Mouse (Mus musculus): Measurements from ENCODE around the gene Add3. TPM values are rescaled to one million over a fixed set of nuclear protein-coding genes. Genes with fewer than 3 reads are reported as not detected.

Gene Add3
- polyA plus RNA-seq, 1 experiment from 2014 or later = 85.5 TPM

DNA sequence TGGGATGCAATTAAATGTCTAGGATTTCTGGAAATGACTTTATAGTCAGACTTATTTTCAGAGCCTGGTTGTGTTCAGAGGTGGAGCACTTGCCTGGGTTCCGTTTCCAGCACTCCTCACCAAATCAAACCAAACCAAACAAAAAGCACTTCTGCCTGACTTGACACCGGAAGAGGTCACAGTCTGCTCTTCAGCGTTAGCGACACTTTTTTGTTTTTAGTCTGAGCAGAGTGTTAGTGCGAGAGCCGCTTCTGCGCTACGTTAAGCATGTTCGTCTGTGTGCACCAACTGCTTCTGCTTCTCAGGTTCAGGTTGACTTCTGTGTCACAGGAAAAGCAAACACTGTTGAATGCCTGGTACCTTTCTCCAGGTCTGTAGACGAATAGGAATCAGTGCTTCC is 44.0 kb downstream of the Add3 start:
- no peaks in the 10 kb centered on the region for H3K36me3 ChIP-seq (ENCODE audit: control insufficient read depth, insufficient read depth, low read length)
- no peak overlapping the region for H3K9ac ChIP-seq (replicated peaks; ENCODE audit: low read depth, low read length)
- peak overlapping the region; percentile 66; the same call in 1 of the 2 replicates for H3K27ac ChIP-seq (ENCODE audit: low read length)
- peaks cover 52% of the 10 kb centered on the region for H3K4me1 ChIP-seq (ENCODE audit: control insufficient read depth, insufficient read depth, low read length)
- no peaks in the 10 kb centered on the region for H3K27me3 ChIP-seq (ENCODE audit: control insufficient read depth, insufficient read depth, low read length)
- H3K9me3 ChIP-seq (ENCODE audit: control insufficient read depth, low read depth, low read length) = no peaks in the 10 kb centered on the region
- H3K4me2 ChIP-seq (replicated peaks; ENCODE audit: low read depth, low read length) = peak overlapping the region; percentile 14; the same call in 1 of the 2 replicates
- no peak overlapping the region for H3K4me3 ChIP-seq (ENCODE audit: low read depth, low read length)
- no peak for ATAC-seq (ENCODE audit: insufficient number of reproducible peaks, insufficient read depth, low FRiP score, low read depth)
- 26% methylated on average over 10 of the region's 10 CpGs for WGBS

- 60% methylated on average over 5 of the region's 5 CpGs for WGBS
- ATAC-seq (ENCODE audit: insufficient number of reproducible peaks, insufficient read depth, low FRiP score, low read depth) = no peak
Measured at GRCm38 (mm10) chr19:53184911-53185310, 44.7 kb downstream of the Add3 start.

DNA sequence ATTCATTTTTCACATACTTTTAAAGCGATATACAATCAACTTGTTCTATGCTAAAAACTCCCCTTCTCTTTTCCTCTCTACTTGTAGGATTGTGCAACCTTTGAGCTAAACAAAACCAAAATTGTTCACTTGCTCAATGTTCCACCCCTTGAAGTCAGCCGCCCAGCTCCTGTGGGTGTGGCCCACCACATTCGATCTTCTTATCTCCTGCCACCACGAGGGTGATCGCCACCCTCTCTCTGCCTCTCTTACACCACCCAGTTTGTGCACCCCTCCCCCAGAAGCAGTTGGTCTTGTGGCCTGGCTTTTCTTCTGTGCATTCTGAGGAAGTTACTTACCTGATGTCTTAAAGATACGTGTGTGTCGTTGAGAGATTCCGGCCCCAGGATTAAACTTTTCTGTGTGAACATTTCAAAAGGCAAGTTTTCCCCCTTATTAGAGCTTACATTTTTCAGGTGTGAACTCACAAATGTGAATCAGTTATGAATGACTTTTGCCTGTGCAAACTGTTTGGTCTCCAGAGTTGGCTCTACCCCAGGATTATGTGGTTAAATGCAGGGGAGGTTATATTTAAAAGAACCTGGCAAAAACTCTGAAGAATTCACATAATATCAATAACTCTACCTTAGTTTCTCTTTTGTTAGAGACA is 45.4 kb downstream of the Add3 start:
- WGBS = 34% methylated on average over 8 of the region's 8 CpGs
- Histone ChIP-seq H3K4me1 (ENCODE audit: control insufficient read depth, insufficient read depth, low read length) (peaks cover 50% of the 10 kb centered on the region), H3K4me2 (replicated peaks; ENCODE audit: low read depth, low read length) (no peak overlapping the region), H3K36me3 (ENCODE audit: control insufficient read depth, insufficient read depth, low read length) (no peaks in the 10 kb centered on the region), H3K27me3 (ENCODE audit: control insufficient read depth, insufficient read depth, low read length) (no peaks in the 10 kb centered on the region), H3K9me3 (ENCODE audit: control insufficient read depth, low read depth, low read length) (no peaks in the 10 kb centered on the region), H3K27ac (ENCODE audit: low read length) (peak overlapping the region; percentile 45; the same call in 1 of the 2 replicates), H3K9ac (replicated peaks; ENCODE audit: low read depth, low read length) (no peak overlapping the region), H3K4me3 (ENCODE audit: low read depth, low read length) (no peak overlapping the region)
- ATAC-seq (ENCODE audit: insufficient number of reproducible peaks, insufficient read depth, low FRiP score, low read depth) = peak; percentile 83; the same call in 1 of the 2 replicates

More at GRCm38 (mm10) chr19:53184911-53185310, 44.7 kb downstream of the Add3 start:
- Histone ChIP-seq H3K4me2 (replicated peaks; ENCODE audit: low read depth, low read length) (no peak overlapping the region; the same call in 1 of the 2 replicates), H3K9me3 (ENCODE audit: control insufficient read depth, low read depth, low read length) (no peaks in the 10 kb centered on the region), H3K4me1 (ENCODE audit: control insufficient read depth, insufficient read depth, low read length) (peaks cover 52% of the 10 kb centered on the region), H3K27me3 (ENCODE audit: control insufficient read depth, insufficient read depth, low read length) (no peaks in the 10 kb centered on the region), H3K9ac (replicated peaks; ENCODE audit: low read depth, low read length) (no peak overlapping the region), H3K36me3 (ENCODE audit: control insufficient read depth, insufficient read depth, low read length) (no peaks in the 10 kb centered on the region), H3K4me3 (ENCODE audit: low read depth, low read length) (no peak overlapping the region), H3K27ac (ENCODE audit: low read length) (no peak overlapping the region)

GRCm38 (mm10) chr19:53186456-53186855 is 46.2 kb downstream of the Add3 start:
- no peak overlapping the region for H3K9ac ChIP-seq (replicated peaks; ENCODE audit: low read depth, low read length)
- no peaks in the 10 kb centered on the region for H3K9me3 ChIP-seq (ENCODE audit: control insufficient read depth, low read depth, low read length)
- peaks cover 43% of the 10 kb centered on the region for H3K4me1 ChIP-seq (ENCODE audit: control insufficient read depth, insufficient read depth, low read length)
- no peak for ATAC-seq (ENCODE audit: insufficient number of reproducible peaks, insufficient read depth, low FRiP score, low read depth)
- WGBS = 66% methylated on average over 4 of the region's 4 CpGs
- no peak overlapping the region for H3K4me2 ChIP-seq (replicated peaks; ENCODE audit: low read depth, low read length)
- H3K4me3 ChIP-seq (ENCODE audit: low read depth, low read length) = no peak overlapping the region
- H3K27me3 ChIP-seq (ENCODE audit: control insufficient read depth, insufficient read depth, low read length) = no peaks in the 10 kb centered on the region
- H3K27ac ChIP-seq (ENCODE audit: low read length) = no peak overlapping the region
- H3K36me3 ChIP-seq (ENCODE audit: control insufficient read depth, insufficient read depth, low read length) = no peaks in the 10 kb centered on the region

DNA sequence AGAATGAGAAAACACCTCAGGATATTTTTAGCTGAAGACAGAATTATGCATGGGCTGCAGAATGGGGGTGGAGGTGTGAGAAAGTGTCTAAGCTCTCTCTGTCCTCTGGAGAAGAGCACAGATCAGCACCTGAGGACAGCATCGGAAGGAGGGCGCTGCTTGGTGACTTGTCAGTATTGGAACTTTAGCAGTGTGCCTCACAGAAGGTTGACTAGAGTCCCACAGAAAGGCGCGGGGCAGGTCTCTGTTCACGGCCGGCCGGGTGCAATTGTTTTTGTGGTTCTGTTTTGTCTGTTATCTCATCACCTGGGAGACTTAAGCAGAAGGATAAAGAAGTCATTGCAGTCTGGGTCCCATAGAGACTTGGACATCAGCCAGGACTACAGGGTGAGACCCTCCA is 47.3 kb downstream of the Add3 start:
- H3K4me2 ChIP-seq (replicated peaks; ENCODE audit: low read depth, low read length) = no peak overlapping the region
- ATAC-seq (ENCODE audit: insufficient number of reproducible peaks, insufficient read depth, low FRiP score, low read depth) = no peak
- H3K4me3 ChIP-seq (ENCODE audit: low read depth, low read length) = no peak overlapping the region
- H3K27ac ChIP-seq (ENCODE audit: low read length) = no peak overlapping the region
- no peaks in the 10 kb centered on the region for H3K36me3 ChIP-seq (ENCODE audit: control insufficient read depth, insufficient read depth, low read length)
- WGBS = 71% methylated on average over 7 of the region's 7 CpGs
- H3K27me3 ChIP-seq (ENCODE audit: control insufficient read depth, insufficient read depth, low read length) = no peaks in the 10 kb centered on the region
- no peaks in the 10 kb centered on the region for H3K9me3 ChIP-seq (ENCODE audit: control insufficient read depth, low read depth, low read length)
- H3K4me1 ChIP-seq (ENCODE audit: control insufficient read depth, insufficient read depth, low read length) = peaks cover 38% of the 10 kb centered on the region
- H3K9ac ChIP-seq (replicated peaks; ENCODE audit: low read depth, low read length) = no peak overlapping the region

GRCm38 (mm10) chr19:53188186-53188585 is 47.9 kb downstream of the Add3 start:
- no peak overlapping the region for H3K4me3 ChIP-seq (ENCODE audit: low read depth, low read length)
- H3K9ac ChIP-seq (replicated peaks; ENCODE audit: low read depth, low read length) = no peak overlapping the region
- H3K36me3 ChIP-seq (ENCODE audit: control insufficient read depth, insufficient read depth, low read length) = no peaks in the 10 kb centered on the region
- H3K4me2 ChIP-seq (replicated peaks; ENCODE audit: low read depth, low read length) = no peak overlapping the region
- H3K9me3 ChIP-seq (ENCODE audit: control insufficient read depth, low read depth, low read length) = no peaks in the 10 kb centered on the region
- H3K4me1 ChIP-seq (ENCODE audit: control insufficient read depth, insufficient read depth, low read length) = peaks cover 36% of the 10 kb centered on the region
- no peak overlapping the region for H3K27ac ChIP-seq (ENCODE audit: low read length)
- 73% methylated on average over 6 of the region's 6 CpGs for WGBS
- no peak for ATAC-seq (ENCODE audit: insufficient number of reproducible peaks, insufficient read depth, low FRiP score, low read depth)
- H3K27me3 ChIP-seq (ENCODE audit: control insufficient read depth, insufficient read depth, low read length) = no peaks in the 10 kb centered on the region

GRCm38 (mm10) chr19:53188724-53189220 is 48.5 kb downstream of the Add3 start:
- no peaks in the 10 kb centered on the region for H3K27me3 ChIP-seq (ENCODE audit: control insufficient read depth, insufficient read depth, low read length)
- H3K36me3 ChIP-seq (ENCODE audit: control insufficient read depth, insufficient read depth, low read length) = no peaks in the 10 kb centered on the region
- WGBS = 80% methylated on average over 5 of the region's 5 CpGs
- H3K4me3 ChIP-seq (ENCODE audit: low read depth, low read length) = no peak overlapping the region
- no peaks in the 10 kb centered on the region for H3K9me3 ChIP-seq (ENCODE audit: control insufficient read depth, low read depth, low read length)
- H3K27ac ChIP-seq (ENCODE audit: low read length) = no peak overlapping the region
- no peak overlapping the region for H3K9ac ChIP-seq (replicated peaks; ENCODE audit: low read depth, low read length)
- peaks cover 30% of the 10 kb centered on the region for H3K4me1 ChIP-seq (ENCODE audit: control insufficient read depth, insufficient read depth, low read length)
- H3K4me2 ChIP-seq (replicated peaks; ENCODE audit: low read depth, low read length) = no peak overlapping the region
- no peak for ATAC-seq (ENCODE audit: insufficient number of reproducible peaks, insufficient read depth, low FRiP score, low read depth)

DNA sequence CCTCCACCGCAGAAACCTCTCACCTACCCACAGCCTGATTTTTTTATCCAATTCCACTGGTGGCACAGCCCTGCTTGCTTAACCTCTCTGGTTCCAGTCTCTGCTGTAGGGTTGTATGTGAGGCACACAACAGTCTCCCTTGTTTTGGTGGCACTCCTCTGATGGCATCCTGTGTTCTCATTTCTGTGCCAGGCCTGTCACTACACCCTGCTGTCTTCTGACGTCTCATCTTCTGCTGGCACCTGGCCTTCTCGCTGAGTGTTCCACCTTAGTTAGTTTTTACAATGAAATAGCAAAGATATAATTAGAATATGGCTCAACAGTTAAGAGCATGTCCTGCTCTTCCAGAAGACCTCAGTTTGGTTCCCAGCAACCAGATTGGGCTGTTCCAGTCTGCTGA is 49.5 kb downstream of the Add3 start:
- no peak overlapping the region for H3K27ac ChIP-seq (ENCODE audit: low read length)
- H3K4me1 ChIP-seq (ENCODE audit: control insufficient read depth, insufficient read depth, low read length) = peaks cover 22% of the 10 kb centered on the region
- H3K36me3 ChIP-seq (ENCODE audit: control insufficient read depth, insufficient read depth, low read length) = no peaks in the 10 kb centered on the region
- 89% methylated on average over 3 of the region's 3 CpGs for WGBS
- no peak overlapping the region for H3K4me2 ChIP-seq (replicated peaks; ENCODE audit: low read depth, low read length)
- H3K4me3 ChIP-seq (ENCODE audit: low read depth, low read length) = no peak overlapping the region
- no peak overlapping the region for H3K9ac ChIP-seq (replicated peaks; ENCODE audit: low read depth, low read length)
- ATAC-seq (ENCODE audit: insufficient number of reproducible peaks, insufficient read depth, low FRiP score, low read depth) = no peak
- H3K27me3 ChIP-seq (ENCODE audit: control insufficient read depth, insufficient read depth, low read length) = no peaks in the 10 kb centered on the region
- H3K9me3 ChIP-seq (ENCODE audit: control insufficient read depth, low read depth, low read length) = no peaks in the 10 kb centered on the region

GRCm38 (mm10) chr19:53190232-53190631 is 50.0 kb downstream of the Add3 start:
- H3K9ac ChIP-seq (replicated peaks; ENCODE audit: low read depth, low read length) = no peak overlapping the region
- no peak for ATAC-seq (ENCODE audit: insufficient number of reproducible peaks, insufficient read depth, low FRiP score, low read depth)
- H3K4me2 ChIP-seq (replicated peaks; ENCODE audit: low read depth, low read length) = no peak overlapping the region
- no peak overlapping the region for H3K27ac ChIP-seq (ENCODE audit: low read length)
- no peaks in the 10 kb centered on the region for H3K36me3 ChIP-seq (ENCODE audit: control insufficient read depth, insufficient read depth, low read length)
- no peak overlapping the region for H3K4me3 ChIP-seq (ENCODE audit: low read depth, low read length)
- no peaks in the 10 kb centered on the region for H3K9me3 ChIP-seq (ENCODE audit: control insufficient read depth, low read depth, low read length)
- H3K27me3 ChIP-seq (ENCODE audit: control insufficient read depth, insufficient read depth, low read length) = no peaks in the 10 kb centered on the region
- peaks cover 22% of the 10 kb centered on the region for H3K4me1 ChIP-seq (ENCODE audit: control insufficient read depth, insufficient read depth, low read length)
- 82% methylated on average over 3 of the region's 3 CpGs for WGBS
